In the genomic region with DNA sequence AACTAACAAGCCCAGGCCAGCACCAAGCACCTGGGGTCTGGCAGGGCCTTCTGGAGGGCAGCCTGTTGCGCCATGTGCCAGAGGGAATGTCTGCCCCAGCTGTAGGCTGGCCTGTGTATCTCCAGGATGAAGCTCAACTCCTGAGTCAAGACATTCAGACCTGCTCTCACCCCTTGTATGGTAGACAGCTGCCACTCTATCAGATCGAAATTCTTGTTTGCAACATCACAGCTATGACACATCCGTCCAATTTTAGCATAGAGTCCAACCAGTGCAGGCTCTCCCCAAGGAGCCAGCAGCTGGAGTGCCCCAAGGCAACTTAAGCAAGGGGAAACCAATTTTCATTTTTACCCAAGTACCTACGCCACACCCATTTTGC, we compare ENCODE assay signal across 29 mouse cellular contexts. TPM values are rescaled to one million over a fixed set of nuclear protein-coding genes. Genes with fewer than 3 reads are reported as not detected.
A peak's percentile ranks its signal among the peaks of the same experiment; 100 is the strongest.
DNase-seq lines count a peak whose midpoint lies in the region; ATAC-seq lines count a peak whose summit lies in the region.
"Had no signal": no experiment of that assay in that cellular context is flagged by ENCODE, and none has a peak within 500 bp of the region (broad histone marks: within the 10 kb centered on the region; RNA-seq: fewer than 3 reads in every experiment).

No protein-coding gene starts in this region.

- H3K9ac ChIP-seq in liver, embryonic 15.5 days = no peak overlapping the region
- H3K9ac ChIP-seq: heart, embryonic 12.5 days; hindbrain, embryonic 14.5 days; lung, embryonic 15.5 days; midbrain, embryonic 15.5 days had no signal

- peaks cover 42% of the 10 kb centered on the region for H3K36me3 ChIP-seq in heart, embryonic 10.5 days
- H3K36me3 ChIP-seq in liver, embryonic 15.5 days (replicated peaks) = peaks cover 48% of the 10 kb centered on the region

- H3K27me3 ChIP-seq in heart, embryonic 10.5 days (ENCODE audit: insufficient read depth, poor library complexity, severe bottlenecking) = peaks cover 18% of the 10 kb centered on the region; the same call in 1 of the 2 replicates
- peaks cover 11% of the 10 kb centered on the region; the same call in 1 of the 2 replicates for H3K27me3 ChIP-seq in liver, embryonic 15.5 days
- H3K27me3 ChIP-seq: lung, embryonic 15.5 days; midbrain, embryonic 15.5 days had no signal

- H3K27ac ChIP-seq in heart, embryonic 10.5 days = peak overlapping the region; percentile 42; the same call in 1 of the 2 replicates
- 0 out of 2 replicates have a peak overlapping the region, but pooled peaks have one; percentile 33 for H3K27ac ChIP-seq in liver, embryonic 15.5 days (replicated peaks)
- H3K27ac ChIP-seq: hindbrain, embryonic 14.5 days; lung, embryonic 15.5 days; midbrain, embryonic 10.5 days; midbrain, embryonic 15.5 days had no signal

- no peak for ATAC-seq in liver, embryonic 15.5 days (ENCODE audit: insufficient read depth)
- ATAC-seq: forebrain, embryonic 14.5 days; intestine, postnatal 0 days; midbrain, embryonic 15.5 days had no signal

- no peak overlapping the region for H3K4me3 ChIP-seq in heart, embryonic 10.5 days
- H3K4me3 ChIP-seq in liver, embryonic 15.5 days (replicated peaks) = no peak overlapping the region
- H3K4me3 ChIP-seq: heart, embryonic 12.5 days; lung, embryonic 15.5 days; midbrain, embryonic 10.5 days; midbrain, embryonic 15.5 days had no signal

- 74% methylated on average over 4 of the region's 4 CpGs for WGBS in heart, embryonic 10.5 days
- WGBS in liver, embryonic 15.5 days (ENCODE audit: insufficient replicate concordance) = 83% methylated on average over 4 of the region's 4 CpGs

- no peak for DNase-seq in heart, embryonic 10.5 days (ENCODE audit: low spot score)
- DNase-seq in heart, postnatal 4 days = no peak
- DNase-seq in liver (no peak), NIH3T3 (ENCODE audit: low read depth) (peak; percentile 77)
- no peak for DNase-seq in urinary bladder, adult 2 months (ENCODE audit: low spot score)
- no peak for DNase-seq in layer of hippocampus, postnatal 10 days (ENCODE audit: low spot score in 2 of 2)
- DNase-seq: adrenal gland, postnatal 36 days; cerebellum, adult 18-20 months; cerebellum, postnatal 10 days; gastrocnemius, postnatal 10 days; heart, adult 18-20 months; heart, postnatal 36 days; kidney, adult 9 months; kidney, postnatal 10 days; spleen, adult 18-20 months; thymus, postnatal 25 days had no signal

- H3K4me1 ChIP-seq in heart, embryonic 10.5 days = peaks cover 48% of the 10 kb centered on the region
- peaks cover 19% of the 10 kb centered on the region for H3K4me1 ChIP-seq in liver, embryonic 15.5 days (replicated peaks)
- H3K4me1 ChIP-seq: midbrain, embryonic 15.5 days had no signal

- H3K9me3 ChIP-seq in heart, embryonic 10.5 days = no peaks in the 10 kb centered on the region
- no peaks in the 10 kb centered on the region for H3K9me3 ChIP-seq in liver, embryonic 15.5 days (replicated peaks)
- H3K9me3 ChIP-seq: heart, embryonic 12.5 days; lung, embryonic 15.5 days; midbrain, embryonic 10.5 days; midbrain, embryonic 15.5 days had no signal

- H3K4me2 ChIP-seq in liver, embryonic 15.5 days = no peak overlapping the region
- H3K4me2 ChIP-seq: heart, embryonic 12.5 days; hindbrain, embryonic 14.5 days; lung, embryonic 15.5 days; midbrain, embryonic 15.5 days had no signal

RNA-seq across cellular contexts. Expression of gene Ube2v1, which starts 25.2 kb away (rescaled TPM):
- polyA plus RNA-seq in heart, embryonic 10.5 days (2016; fragmentation: Nextera tagmentation; extraction: Ambion mirVana) = 312 and 332 TPM in 2 replicates
- total RNA-seq in heart, postnatal 4 days (2021) = 100 to 1,000 TPM; 131 to 137 TPM
- 187 and 195 TPM in 2 replicates for polyA plus RNA-seq in liver, embryonic 15.5 days (2015; fragmentation: Nextera tagmentation; extraction: Ambion mirVana)
- 111 and 152 TPM in 2 replicates for polyA plus RNA-seq in urinary bladder, adult 2 months (2012; rRNA removed)
- 100 to 1,000 TPM; 236 to 257 TPM for total RNA-seq in layer of hippocampus, postnatal 10 days (2021)

RNA-seq across cellular contexts. Expression of gene Gm20431, which starts 54.6 kb away (rescaled TPM):
- polyA plus RNA-seq in heart, embryonic 10.5 days (2016; fragmentation: Nextera tagmentation; extraction: Ambion mirVana) = 0.36 and 3.9 TPM in 2 replicates
- total RNA-seq in heart, postnatal 4 days (2021) = 10 to 100 TPM; 23.0 to 26.1 TPM
- polyA plus RNA-seq in liver, embryonic 15.5 days (2015; fragmentation: Nextera tagmentation; extraction: Ambion mirVana) = 0.63 TPM in 1 of 2 replicates, not detected in the other
- not detected in 2 replicates for polyA plus RNA-seq in urinary bladder, adult 2 months (2012; rRNA removed)
- 10 to 100 TPM; 36.8 to 45.2 TPM for total RNA-seq in layer of hippocampus, postnatal 10 days (2021)
- total RNA-seq: megakaryocyte progenitor cell, adult 5-6 weeks; neutrophil, adult 5-6 weeks had no signal
- polyA plus RNA-seq: large intestine, adult 2 months; liver, embryonic 16.5 days; neural tube, embryonic 11.5 days had no signal
